Mouse (Mus musculus) limb, embryonic 10.5 days (tissue): ENCODE measurements around the gene Gm11564. TPM values are rescaled to one million over a fixed set of nuclear protein-coding genes. Genes with fewer than 3 reads are reported as not detected.
"Not testable (repeated sequence)": the region's sequence is repeated elsewhere in the genome, so short reads cannot be mapped to it uniquely, and the experiment has no call there.

Source experiments
- DNase-seq: peaks from one replicate; pipeline ENCODE4 v3.0.0-alpha.2; 2017; ENCODE audit warnings: low spot score
- H3K27ac ChIP-seq: fragments of 300-500 bp; sonication (generic); 2 replicates; pipeline ENCODE4 v1.5.1; 2016; ENCODE audit warnings: mild to moderate bottlenecking
- H3K27me3 ChIP-seq: fragments of 300-500 bp; sonication (generic); 2 replicates; pipeline ENCODE4 v1.6.1; 2016; ENCODE audit warnings: low read depth, mild to moderate bottlenecking; ENCODE audit not compliant: poor library complexity, severe bottlenecking
- H3K36me3 ChIP-seq: fragments of 300-500 bp; sonication (generic); 2 replicates; pipeline ENCODE4 v1.6.1; 2016; ENCODE audit warnings: mild to moderate bottlenecking, moderate library complexity
- H3K4me1 ChIP-seq: fragments of 300-500 bp; sonication (generic); 2 replicates; pipeline ENCODE4 v1.6.1; 2016
- H3K4me3 ChIP-seq: fragments of 300-500 bp; sonication (generic); 2 replicates; pipeline ENCODE4 v1.5.1; 2016; ENCODE audit warnings: mild to moderate bottlenecking, moderate library complexity
- H3K9me3 ChIP-seq: fragments of 300-500 bp; sonication (generic); replicated peaks from 2 replicates; pipeline ENCODE4 v1.6.1; 2016; ENCODE audit warnings: mild to moderate bottlenecking
- WGBS: fragments of 180-500 bp; shearing (Covaris S2); methylation state at CpG from one replicate; pipeline ENCODE4 v1.1.7; 2016; 5-methylcytosine and 5-hydroxymethylcytosine counted together
- polyA plus RNA-seq: library from polyadenylated mRNA; unstranded; fragments of >200 nt; fragmentation: Nextera tagmentation; extraction: Ambion mirVana; gene quantifications from 2 replicates; pipeline ENCODE4 v1.2.1, GENCODE M21; 2016

Gene Gm11564
- not detected in 2 replicates for polyA plus RNA-seq

DNA sequence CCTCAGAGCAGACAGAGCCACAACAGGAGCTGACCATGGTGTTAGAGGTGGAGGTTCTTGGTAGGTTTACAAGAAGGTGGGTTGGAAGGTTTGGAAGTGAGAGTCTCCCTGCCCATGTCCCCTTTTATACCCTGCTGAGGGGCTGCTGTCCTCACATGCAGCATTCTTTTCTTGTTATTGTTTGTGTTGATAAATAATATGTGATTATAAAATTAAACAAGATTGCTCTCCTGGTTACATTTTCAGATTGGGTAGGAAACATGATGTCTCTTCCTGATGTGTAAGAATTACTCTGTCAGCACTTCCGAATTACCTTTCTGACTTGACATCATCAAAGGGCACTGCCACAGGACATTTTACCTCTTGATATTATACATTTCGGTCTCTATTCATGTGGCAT is at the start of gene Gm11564:
Gene Gm11564 (minus strand): TSS at position 101 of the 400 bp plus-strand sequence.
- DNase-seq, H3K4me3 ChIP-seq, H3K36me3 ChIP-seq, H3K9me3 ChIP-seq, H3K27ac ChIP-seq, H3K27me3 ChIP-seq, H3K4me1 ChIP-seq: not testable (repeated sequence)
- WGBS: 95% methylated on average over 2 of the region's 2 CpGs

DNA sequence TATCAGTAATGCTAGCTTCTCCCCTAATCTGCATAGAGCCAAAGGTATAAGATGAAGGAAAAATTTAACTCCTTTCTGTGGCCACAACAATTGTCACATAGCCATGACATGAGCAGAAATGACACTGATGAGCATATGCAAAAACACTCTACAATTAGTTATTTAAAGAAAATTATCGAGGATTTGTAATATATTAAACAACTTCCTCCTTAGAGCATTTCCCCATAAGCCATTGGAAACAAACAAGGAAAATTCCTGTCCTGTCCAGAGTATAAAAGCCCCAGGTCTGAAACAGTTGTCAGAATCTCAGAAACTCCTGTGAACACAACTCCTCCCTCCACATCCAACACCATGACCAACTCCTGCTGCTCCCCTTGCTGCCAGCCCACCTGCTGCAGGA is 48.7 kb upstream of the Gm11564 start, which contains the start of gene Gm11559:
Gene Gm11559 (plus strand): TSS at position 301 of the 400 bp plus-strand sequence.
- 79% methylated on average over 1 of the region's 1 CpGs for WGBS

DNA sequence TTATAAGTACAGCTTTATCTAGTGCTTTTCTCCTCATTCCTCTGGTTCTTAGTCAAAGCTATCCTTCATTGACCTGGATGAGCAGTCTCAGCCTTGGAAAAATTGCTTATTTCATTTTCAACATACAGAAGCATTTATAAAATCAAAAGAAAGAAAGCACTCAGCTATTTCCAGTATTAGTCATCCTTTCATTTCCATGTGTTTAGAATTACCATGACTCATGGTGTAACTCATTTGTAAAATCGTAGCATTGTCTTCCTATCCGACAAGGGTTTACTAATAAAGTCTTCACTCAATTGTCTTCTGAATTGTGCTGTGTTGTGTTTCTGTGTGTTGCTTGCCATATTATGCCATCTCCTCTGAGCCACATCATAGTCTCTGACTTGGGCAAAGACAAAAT is 43.3 kb upstream of the Gm11564 start:
- WGBS: 89% methylated on average over 2 of the region's 2 CpGs
- no peak for DNase-seq
- Histone ChIP-seq H3K27ac (no peak overlapping the region), H3K9me3 (no peaks in the 10 kb centered on the region), H3K27me3 (no peaks in the 10 kb centered on the region), H3K36me3 (no peaks in the 10 kb centered on the region), H3K4me1 (no peaks in the 10 kb centered on the region), H3K4me3 (no peak overlapping the region)

More for the DNA sequence above, 48.7 kb upstream of the Gm11564 start, which contains the start of gene Gm11559:
- not testable (repeated sequence) for H3K4me3 ChIP-seq, H3K27me3 ChIP-seq, H3K27ac ChIP-seq, DNase-seq, H3K36me3 ChIP-seq, H3K4me1 ChIP-seq, H3K9me3 ChIP-seq

DNA sequence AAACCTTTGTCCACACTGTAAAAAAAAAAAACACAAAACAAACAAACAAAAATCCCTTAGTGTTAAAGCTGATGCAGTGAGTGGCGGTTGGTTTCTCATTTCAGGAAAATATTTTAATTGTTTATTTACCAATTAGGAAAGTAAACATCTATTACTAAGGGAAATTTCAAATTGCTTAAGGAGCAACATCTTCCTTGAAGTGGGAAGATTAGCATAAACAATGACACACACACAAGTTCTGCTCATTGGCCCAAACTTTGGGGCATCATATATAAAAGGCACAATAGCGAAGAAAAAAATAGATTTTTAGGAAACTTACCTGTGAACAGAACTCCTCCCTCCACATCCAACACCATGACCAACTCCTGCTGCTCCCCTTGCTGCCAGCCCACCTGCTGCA is 42.2 kb upstream of the Gm11564 start, which contains the start of gene Gm11568:
Gene Gm11568 (plus strand): TSS at position 301 of the 400 bp plus-strand sequence.
- 91% methylated on average over 2 of the region's 2 CpGs for WGBS
- no peaks in the 10 kb centered on the region for H3K4me1 ChIP-seq

DNA sequence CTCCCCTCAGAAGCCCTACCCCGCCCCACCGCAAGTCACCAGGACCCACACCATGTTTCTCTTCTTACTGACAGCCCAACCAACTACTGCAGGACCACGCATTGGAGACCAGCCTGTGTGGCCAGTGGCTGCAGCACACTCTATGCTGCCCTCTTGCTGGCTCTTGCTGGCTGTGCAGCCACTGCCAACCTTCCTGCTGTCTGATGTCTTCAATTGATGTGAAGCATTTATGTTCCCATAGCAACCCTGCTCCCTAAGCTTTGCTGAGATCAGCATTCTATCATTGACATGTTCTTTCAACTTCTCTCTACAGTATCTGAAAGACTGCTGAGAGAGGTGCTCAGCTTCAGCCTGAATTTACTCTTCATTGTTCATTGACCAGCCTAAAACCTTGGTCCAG is 38.7 kb upstream of the Gm11564 start:
- Histone ChIP-seq H3K36me3 (no peaks in the 10 kb centered on the region), H3K4me3 (no peak overlapping the region), H3K4me1 (no peaks in the 10 kb centered on the region), H3K9me3 (no peaks in the 10 kb centered on the region), H3K27me3 (no peaks in the 10 kb centered on the region), H3K27ac (no peak overlapping the region)
- WGBS: 60% methylated on average over 3 of the region's 3 CpGs
- DNase-seq: no peak

More for the DNA sequence above, 42.2 kb upstream of the Gm11564 start, which contains the start of gene Gm11568:
- Histone ChIP-seq H3K9me3 (no peaks in the 10 kb centered on the region), H3K27me3 (no peaks in the 10 kb centered on the region), H3K27ac (no peak within 1 kb of the TSS), H3K36me3 (no peaks in the 10 kb centered on the region), H3K4me3 (no peak within 1 kb of the TSS)
- no peak for DNase-seq

DNA sequence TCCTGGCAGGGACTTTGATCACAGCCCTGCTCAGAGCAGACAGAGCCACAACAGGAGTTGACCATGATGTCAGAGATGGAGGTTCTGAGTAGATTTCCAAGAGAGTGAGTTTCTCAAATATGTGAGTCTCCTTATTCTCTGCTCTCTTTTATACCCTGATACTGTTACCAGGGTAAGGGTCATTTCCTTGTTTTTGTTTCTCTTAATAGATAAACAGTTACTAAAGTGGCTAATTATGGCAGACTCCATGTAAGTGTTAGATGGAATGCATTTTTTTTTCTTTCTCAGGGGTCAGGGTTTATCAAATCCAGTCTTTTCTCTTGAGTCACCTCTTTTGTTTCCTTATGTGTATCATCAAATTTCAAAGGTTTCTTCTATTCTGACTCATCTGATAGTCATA is 36.0 kb upstream of the Gm11564 start, which contains the start of gene Krtap4-16:
Gene Krtap4-16 (minus strand): TSS at position 101 of the 400 bp plus-strand sequence.
- DNase-seq: no peak
- Histone ChIP-seq H3K4me3 (no peak within 1 kb of the TSS), H3K27me3 (no peaks in the 10 kb centered on the region), H3K27ac (no peak within 1 kb of the TSS), H3K9me3 (no peaks in the 10 kb centered on the region), H3K36me3 (no peaks in the 10 kb centered on the region), H3K4me1 (no peaks in the 10 kb centered on the region)

DNA sequence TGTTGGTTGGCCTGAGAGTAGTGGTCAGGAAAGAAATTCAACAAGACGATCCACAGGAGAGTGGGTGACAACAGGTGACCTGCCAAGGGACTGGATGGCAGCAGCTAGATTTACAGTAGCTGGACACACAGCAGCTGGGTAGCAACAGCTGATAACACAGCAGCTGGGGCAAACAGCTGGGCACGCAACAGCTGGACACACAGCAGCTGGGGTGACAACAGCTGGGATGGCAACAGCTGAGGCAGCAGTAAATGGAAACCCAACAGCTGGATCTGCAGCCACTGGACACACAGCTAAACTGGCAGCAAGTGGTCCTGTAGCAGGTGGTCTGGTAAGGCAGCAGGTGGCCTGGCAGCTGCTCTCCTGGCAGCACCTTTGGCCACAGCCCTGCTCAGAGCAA is 31.3 kb upstream of the Gm11564 start:
- Histone ChIP-seq H3K9me3 (no peaks in the 10 kb centered on the region), H3K4me3 (no peak overlapping the region), H3K4me1 (peaks cover 7% of the 10 kb centered on the region; the same call in 1 of the 2 replicates), H3K36me3 (no peaks in the 10 kb centered on the region), H3K27me3 (no peaks in the 10 kb centered on the region), H3K27ac (no peak overlapping the region)
- WGBS: 94% methylated on average over 2 of the region's 2 CpGs
- DNase-seq: no peak

DNA sequence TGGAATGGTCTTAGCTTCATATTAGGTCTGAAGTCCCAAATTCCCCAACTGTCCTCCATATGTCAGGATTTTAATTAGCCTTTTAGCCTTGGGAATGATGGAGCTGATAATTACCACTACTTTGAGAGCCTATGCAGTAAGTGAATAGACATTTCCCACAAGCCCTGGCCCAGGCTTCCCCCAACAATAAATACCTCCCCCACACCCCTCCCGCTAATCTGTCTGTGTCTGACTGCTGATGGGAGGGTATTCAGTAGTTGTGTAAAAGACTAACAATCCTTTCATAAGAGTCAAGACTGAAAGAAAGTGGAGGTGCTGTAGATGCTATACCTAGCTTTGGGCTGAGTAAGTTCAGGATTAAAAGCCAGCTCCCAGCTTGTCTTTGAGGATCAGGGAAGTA is 26.7 kb upstream of the Gm11564 start:
- WGBS: 45% methylated on average over 1 of the region's 1 CpGs
- Histone ChIP-seq H3K36me3 (no peaks in the 10 kb centered on the region), H3K27ac (no peak overlapping the region), H3K4me3 (no peak overlapping the region), H3K27me3 (no peaks in the 10 kb centered on the region), H3K4me1 (peaks cover 11% of the 10 kb centered on the region), H3K9me3 (no peaks in the 10 kb centered on the region)
- DNase-seq: no peak

DNA sequence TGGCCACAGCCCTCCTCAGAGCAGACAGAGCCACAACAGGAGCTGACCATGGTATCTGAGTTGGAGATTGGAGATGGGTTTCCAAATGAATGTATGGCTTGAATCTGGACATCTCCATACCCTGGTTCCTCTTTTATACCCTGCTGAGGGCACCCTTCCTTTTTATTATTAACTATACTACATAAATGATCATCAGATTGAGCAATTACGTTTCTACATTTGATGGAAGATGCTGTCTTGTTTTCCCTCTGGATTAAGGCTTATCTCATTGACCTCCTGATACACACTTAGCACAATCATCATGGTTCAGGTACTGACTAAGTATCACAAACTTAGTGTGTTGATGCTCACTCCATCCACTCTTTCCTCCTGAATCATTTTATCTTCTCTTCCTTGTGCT is 22.5 kb upstream of the Gm11564 start, which contains the start of gene 2300003K06Rik:
Gene 2300003K06Rik (minus strand): TSS at position 101 of the 400 bp plus-strand sequence.
- no peaks in the 10 kb centered on the region for H3K27me3 ChIP-seq
- H3K36me3 ChIP-seq: no peaks in the 10 kb centered on the region
- no peaks in the 10 kb centered on the region for H3K9me3 ChIP-seq
- no peak within 1 kb of the TSS for H3K4me3 ChIP-seq
- DNase-seq: no peak
- 83% methylated on average over 1 of the region's 1 CpGs for WGBS
- no peak within 1 kb of the TSS for H3K27ac ChIP-seq
- peaks cover 11% of the 10 kb centered on the region for H3K4me1 ChIP-seq

DNA sequence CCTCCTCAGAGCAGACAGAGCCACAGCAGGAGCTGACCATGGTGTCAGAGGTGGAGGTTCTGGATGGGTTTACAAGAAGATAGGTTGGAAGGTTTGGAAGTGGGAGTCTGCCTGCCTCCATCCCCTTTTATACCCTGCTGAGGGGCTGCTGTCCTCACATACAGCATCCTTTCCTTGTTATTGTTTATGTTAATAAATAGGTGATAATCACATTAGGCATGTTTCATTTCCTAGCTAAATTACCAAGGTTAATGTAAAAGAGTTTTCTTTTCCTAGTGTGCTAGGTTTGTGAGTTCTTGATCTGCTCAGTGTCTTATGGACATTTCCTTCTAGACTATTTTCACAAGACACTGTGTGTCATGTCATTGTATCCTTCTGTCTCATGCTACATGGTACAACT is 5.7 kb downstream of the Gm11564 start, which contains the start of gene Krtap4-13:
Gene Krtap4-13 (minus strand): TSS at position 101 of the 400 bp plus-strand sequence.
- H3K36me3 ChIP-seq, H3K4me1 ChIP-seq, H3K27me3 ChIP-seq, H3K27ac ChIP-seq, H3K4me3 ChIP-seq, DNase-seq, H3K9me3 ChIP-seq: not testable (repeated sequence)

DNA sequence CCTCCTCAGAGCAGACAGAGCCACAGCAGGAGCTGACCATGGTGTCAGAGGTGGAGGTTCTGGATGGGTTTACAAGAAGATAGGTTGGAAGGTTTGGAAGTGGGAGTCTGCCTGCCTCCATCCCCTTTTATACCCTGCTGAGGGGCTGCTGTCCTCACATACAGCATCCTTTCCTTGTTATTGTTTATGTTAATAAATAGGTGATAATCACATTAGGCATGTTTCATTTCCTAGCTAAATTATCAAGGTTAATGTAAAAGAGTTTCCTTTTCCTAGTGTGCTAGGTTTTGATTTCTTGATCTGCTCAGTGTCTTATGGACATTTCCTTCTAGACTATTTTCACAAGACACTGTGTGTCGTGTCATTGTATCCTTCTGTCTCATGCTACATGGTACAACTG is 11.1 kb downstream of the Gm11564 start, which contains the start of gene Gm11554:
Gene Gm11554 (minus strand): TSS at position 101 of the 400 bp plus-strand sequence.
- H3K27me3 ChIP-seq, H3K36me3 ChIP-seq, H3K4me3 ChIP-seq, H3K9me3 ChIP-seq, H3K4me1 ChIP-seq, H3K27ac ChIP-seq, DNase-seq: not testable (repeated sequence)
- no CpG with 5 or more reads among the region's 1 CpGs for WGBS

DNA sequence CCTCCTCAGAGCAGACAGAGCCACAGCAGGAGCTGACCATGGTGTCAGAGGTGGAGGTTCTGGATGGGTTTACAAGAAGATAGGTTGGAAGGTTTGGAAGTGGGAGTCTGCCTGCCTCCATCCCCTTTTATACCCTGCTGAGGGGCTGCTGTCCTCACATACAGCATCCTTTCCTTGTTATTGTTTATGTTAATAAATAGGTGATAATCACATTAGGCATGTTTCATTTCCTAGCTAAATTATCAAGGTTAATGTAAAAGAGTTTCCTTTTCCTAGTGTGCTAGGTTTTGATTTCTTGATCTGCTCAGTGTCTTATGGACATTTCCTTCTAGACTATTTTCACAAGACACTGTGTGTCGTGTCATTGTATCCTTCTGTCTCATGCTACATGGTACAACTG is 16.6 kb downstream of the Gm11564 start, which contains the start of gene Gm11569:
Gene Gm11569 (minus strand): TSS at position 101 of the 400 bp plus-strand sequence.
- not testable (repeated sequence) for H3K27me3 ChIP-seq, H3K36me3 ChIP-seq, H3K4me1 ChIP-seq, H3K27ac ChIP-seq, H3K4me3 ChIP-seq, DNase-seq, H3K9me3 ChIP-seq
- WGBS: no CpG with 5 or more reads among the region's 1 CpGs

DNA sequence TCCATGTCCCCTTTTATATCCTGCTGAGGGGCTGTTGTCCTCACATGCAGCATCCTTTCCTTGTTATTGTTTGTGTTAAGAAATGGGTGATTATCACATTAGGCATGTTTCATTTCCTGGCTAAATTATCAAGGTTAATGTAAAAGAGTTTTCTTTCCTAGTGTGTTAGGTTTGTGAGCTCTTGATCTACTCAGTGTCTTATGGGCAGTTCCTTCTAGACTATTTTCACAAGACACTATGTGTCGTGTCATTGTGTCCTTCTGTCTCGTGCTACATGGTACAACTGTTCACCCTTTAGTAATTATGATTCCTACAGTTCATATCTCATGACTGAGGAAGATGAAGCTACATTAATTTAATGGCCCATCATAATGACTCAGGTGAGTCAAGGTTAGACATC is 22.1 kb downstream of the Gm11564 start, which contains the start of gene Gm11596:
Gene Gm11596 (minus strand): TSS at position 101 of the 400 bp plus-strand sequence.
- Histone ChIP-seq H3K36me3 (no peaks in the 10 kb centered on the region), H3K9me3 (no peaks in the 10 kb centered on the region), H3K27me3 (no peaks in the 10 kb centered on the region), H3K27ac (no peak within 1 kb of the TSS), H3K4me3 (no peak within 1 kb of the TSS), H3K4me1 (no peaks in the 10 kb centered on the region)
- no peak for DNase-seq
- 86% methylated on average over 2 of the region's 2 CpGs for WGBS

DNA sequence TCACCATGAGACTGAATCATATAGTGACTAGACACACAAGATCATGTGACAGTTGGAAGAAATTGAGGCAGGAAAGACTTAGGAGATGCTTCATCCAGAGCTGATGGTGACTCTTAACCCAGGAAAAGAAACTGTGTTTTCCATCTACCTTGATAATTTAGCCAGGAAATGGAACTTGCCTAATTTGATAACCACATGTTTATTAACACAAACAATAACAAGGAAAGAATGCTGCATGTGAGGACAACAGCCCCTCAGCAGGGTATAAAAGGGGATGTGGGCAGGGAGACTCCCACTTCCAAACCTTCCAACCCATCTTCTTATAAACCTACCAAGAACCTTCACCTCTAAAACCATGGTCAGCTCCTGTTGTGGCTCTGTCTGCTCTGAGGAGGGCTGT is 30.6 kb downstream of the Gm11564 start, which contains the start of gene Krtap4-9:
Gene Krtap4-9 (plus strand): TSS at position 301 of the 400 bp plus-strand sequence.
- not testable (repeated sequence) for H3K27me3 ChIP-seq, H3K27ac ChIP-seq, H3K36me3 ChIP-seq, H3K4me1 ChIP-seq, H3K4me3 ChIP-seq, H3K9me3 ChIP-seq, DNase-seq
